Mouse (Mus musculus): Measurements from ENCODE around the gene Slitrk1. TPM values are rescaled to one million over a fixed set of nuclear protein-coding genes. Genes with fewer than 3 reads are reported as not detected.

Slitrk1 gene
- total RNA-seq (2021) = 10 to 100 TPM; 59.6 to 61.4 TPM
- long read RNA-seq, experiment 1, full-length matches to known transcripts = 22 of 23 reads
- long read RNA-seq, experiment 1, partial matches to known transcripts = 0 of 23 reads
- long read RNA-seq, experiment 1, other reads (novel, unspliced or antisense) = 1 of 23 reads
- long read RNA-seq, experiment 2, full-length matches to known transcripts = 36 of 37 reads
- long read RNA-seq, experiment 2, partial matches to known transcripts = 0 of 37 reads
- long read RNA-seq, experiment 2, other reads (novel, unspliced or antisense) = 1 of 37 reads

DNA sequence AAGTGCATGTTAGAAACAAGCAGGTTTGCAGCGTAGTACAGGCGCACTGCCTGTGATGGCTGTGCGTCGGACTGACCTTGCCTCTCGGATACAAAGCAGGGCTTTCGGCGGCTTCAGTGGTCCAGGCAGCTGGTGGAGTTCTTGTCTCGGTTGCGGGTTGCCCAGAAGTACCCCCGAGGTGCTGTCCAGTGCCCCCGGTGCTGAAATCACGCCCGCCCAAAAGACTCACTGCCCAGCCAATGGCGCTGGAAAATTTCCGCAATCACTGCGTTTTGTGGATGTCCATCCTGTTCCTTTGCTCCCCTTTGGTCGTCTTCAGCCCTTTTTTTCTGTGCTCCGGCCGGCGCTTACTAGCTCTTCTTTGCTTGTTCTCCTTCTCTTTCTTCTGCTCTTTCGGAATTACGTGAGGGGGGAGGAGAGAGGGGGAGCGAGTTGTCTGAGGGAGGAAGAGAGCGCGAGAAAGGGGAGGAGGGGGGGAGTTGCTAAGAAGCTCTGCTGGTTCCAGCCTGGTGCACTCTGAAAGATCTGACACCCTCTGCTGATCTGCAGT lies at the start of gene Slitrk1:
Gene Slitrk1 (minus strand): TSS at position 445 of the 550 bp plus-strand sequence.
- H3K4me3 ChIP-seq = peak within 1 kb of the TSS; percentile 76
- H3K27ac ChIP-seq = peak within 1 kb of the TSS; percentile 97
- TF ChIP-seq CTCF (conservative IDR thresholded peaks at IDR 0.05) = no peak
- DNase-seq (ENCODE audit: low spot score in 2 of 2) = peak; percentile 64 to 76

DNA sequence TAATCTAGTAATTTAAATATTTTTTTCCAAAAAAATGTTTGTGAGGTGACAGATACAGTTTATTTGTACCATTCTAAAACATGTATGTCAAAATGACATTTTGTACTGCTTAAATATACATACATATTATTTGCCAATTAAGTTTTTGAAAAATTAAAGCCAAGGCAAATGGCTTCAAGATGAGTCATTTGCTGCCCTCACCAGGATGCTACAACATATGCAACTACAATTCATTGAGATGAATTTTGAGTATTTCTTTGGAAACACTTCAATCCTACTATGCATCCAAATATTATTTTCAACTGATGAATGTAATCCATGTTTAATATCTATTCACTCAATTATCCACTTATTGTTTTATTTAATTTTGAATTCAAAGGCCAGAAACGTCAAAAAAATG lies 21.8 kb upstream of the Slitrk1 start:
- DNase-seq (ENCODE audit: low spot score in 2 of 2) = no peak
- peak; percentile 71 for TF ChIP-seq CTCF (conservative IDR thresholded peaks at IDR 0.05)
- Histone ChIP-seq H3K4me3 (no peak overlapping the region), H3K27ac (no peak overlapping the region)

DNA sequence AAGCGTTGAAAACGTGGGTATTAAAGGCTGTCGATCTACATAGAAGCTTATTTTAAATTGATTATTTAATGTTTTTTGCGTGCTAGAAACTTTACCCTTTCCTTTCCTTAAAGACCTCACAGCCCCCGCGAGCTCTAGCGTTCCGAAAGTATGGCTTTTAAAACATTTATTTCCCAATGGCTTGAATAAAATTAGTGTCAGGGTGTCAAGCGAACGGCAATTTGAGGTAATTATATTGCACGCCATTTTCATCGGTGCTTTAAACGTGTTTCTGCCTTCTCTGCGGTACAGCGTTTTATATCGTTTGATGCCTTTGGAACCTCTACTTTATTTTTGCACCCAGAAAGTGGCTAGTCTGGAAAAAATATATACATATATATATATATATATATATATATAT lies 378 bp upstream of the Slitrk1 start:
- no peak for TF ChIP-seq CTCF (conservative IDR thresholded peaks at IDR 0.05)
- peak overlapping the region; percentile 97 for H3K27ac ChIP-seq
- H3K4me3 ChIP-seq = peak overlapping the region; percentile 76
- DNase-seq (ENCODE audit: low spot score in 2 of 2) = no peak

DNA sequence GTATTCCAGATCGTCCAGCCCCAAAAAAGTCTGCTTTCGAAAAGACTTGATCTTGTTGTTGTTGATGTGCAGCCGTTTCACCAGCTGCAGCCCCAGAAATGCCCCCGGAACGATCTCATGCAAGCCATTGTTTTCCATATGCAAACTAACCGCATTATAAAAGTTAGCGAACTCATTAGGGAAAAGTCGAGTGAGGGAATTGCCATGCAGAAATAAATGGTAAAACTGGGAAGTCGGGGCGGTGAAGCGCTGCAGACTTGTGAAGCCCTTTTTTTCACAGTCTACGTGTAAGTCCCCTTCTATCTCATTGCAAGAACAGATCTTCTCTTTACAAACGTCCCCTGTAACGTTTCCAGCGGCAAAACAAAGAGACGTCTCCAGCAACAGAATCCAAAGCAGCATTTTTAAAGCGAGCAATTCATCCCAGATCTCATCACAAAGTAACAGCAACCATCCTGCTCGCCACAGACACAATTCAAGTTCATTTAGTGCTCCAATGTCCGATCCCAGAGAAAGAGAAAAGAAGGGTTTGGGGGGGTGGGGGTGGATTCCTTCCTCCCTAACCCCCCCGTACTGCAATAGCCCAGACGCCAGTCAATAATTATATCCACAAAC lies 975 bp downstream of the Slitrk1 start:
- H3K4me3 ChIP-seq = peak overlapping the region; percentile 76
- peak overlapping the region; percentile 97 for H3K27ac ChIP-seq
- no peak for DNase-seq (ENCODE audit: low spot score in 2 of 2)
- TF ChIP-seq CTCF (conservative IDR thresholded peaks at IDR 0.05) = no peak

DNA sequence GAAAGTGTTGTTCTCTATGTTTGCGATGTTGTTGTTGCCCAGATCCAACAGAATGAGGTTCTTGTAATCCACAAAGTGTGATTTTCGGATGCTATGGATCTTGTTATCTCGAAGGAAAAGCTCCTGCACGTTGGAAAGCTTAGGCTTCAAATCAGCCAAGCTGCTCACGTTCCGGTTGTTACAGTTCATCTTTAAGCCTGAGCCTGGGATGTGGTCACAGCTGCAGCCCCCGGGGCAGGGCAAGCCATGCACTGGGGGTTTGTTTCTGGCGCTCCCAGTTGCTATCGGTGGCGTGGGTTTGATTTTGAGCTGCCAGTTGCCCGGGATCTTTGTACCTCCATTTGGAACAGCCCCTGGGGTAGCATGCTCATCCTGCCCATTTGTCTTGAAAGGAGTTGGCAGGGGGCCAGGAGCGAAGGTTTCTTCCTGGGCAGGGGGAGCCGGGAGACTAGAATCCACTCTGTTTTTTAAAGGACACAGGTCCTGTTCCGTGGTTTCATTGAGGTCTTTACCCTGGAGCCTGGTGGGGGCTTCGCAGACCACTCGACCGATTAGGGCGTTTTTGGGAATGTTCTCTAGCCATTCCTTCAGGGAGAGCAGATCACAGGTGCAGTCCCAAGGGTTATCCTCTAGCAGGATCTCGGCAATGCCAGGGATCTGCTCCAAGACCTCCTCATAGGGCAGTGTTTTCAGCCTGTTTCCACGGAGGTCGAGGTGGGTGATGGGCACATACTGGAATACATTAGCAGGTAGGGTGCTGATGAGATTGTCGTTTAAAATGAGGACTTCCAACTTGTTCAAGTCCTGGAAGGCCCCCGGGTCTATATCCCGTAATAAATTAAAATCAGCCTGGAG lies 1.7 kb downstream of the Slitrk1 start:
- no peak for TF ChIP-seq CTCF (conservative IDR thresholded peaks at IDR 0.05)
- Histone ChIP-seq H3K4me3 (peak overlapping the region; percentile 76), H3K27ac (peak overlapping the region; percentile 97)
- DNase-seq (ENCODE audit: low spot score in 2 of 2) = peak; percentile 45 to 50

DNA sequence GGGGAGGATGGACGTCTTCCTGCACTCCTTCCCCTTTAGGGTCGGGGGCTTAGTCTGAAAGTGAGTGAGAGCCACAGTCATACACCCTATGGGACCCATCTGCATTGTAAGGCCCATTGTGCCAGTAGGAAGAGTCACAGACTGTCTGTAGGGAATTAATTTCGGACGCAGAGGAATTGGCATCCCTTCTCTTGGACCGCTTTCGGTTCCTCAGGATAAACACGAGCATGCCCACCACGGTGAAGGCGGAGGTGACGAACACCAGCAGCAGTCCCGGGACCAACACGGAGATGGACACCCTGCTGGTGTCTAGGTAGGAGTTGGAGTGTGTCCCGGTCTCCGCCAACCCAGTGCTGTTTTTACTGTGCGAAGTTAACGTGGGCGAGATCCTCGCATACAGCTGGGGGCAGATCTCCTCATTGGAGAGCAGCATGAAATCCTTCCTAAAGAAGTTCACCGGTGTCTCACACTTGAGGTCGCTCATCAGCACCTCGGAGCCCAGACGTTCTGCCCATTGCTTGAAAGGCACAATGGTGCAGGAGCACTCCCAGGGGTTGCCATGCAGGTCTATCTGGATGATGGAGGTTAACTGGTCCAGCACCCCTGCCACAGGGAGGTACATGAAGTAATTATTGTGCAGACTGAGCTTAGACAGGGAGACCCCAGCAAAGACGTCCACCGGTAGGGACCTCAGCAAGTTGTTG lies 2.7 kb downstream of the Slitrk1 start:
- TF ChIP-seq CTCF (conservative IDR thresholded peaks at IDR 0.05) = no peak
- DNase-seq (ENCODE audit: low spot score in 2 of 2) = peak; percentile 34 to 39
- peak overlapping the region; percentile 97 for H3K27ac ChIP-seq
- H3K4me3 ChIP-seq = peak overlapping the region; percentile 76

DNA sequence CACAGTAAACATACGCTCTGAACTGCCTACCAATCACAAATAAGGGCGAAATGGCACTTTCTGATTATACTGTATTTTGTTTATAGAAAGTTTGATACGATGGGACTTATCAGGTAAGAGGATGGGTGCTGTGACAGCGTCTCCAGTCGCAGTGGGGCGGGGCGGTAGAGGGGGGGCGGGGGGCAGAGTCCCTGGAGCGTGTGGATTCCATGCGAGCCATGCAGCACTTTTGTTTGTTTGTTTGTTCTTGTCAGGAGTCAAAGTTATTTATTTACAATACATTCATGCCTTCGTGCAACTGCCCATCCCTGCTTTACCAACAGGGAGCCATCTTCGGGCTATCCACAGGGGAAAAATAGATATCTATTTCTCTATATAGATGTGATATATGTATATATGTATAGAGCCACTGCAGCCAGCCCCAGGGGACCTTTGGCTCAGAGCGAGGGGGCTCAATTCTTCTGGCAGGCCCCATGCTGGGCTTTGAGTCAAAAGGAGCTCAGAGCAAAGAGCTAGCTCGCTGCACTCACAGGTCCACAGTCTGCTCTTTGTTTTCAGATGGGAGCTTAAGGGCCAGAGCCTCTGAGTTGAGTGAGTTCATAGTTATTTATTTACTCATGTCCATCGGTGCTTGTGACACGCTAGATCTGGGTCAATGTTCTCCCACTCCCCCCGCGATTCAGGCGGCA lies 3.4 kb downstream of the Slitrk1 start:
- peak overlapping the region; percentile 76 for H3K4me3 ChIP-seq
- H3K27ac ChIP-seq = peak overlapping the region; percentile 97
- no peak for DNase-seq (ENCODE audit: low spot score in 2 of 2)
- no peak for TF ChIP-seq CTCF (conservative IDR thresholded peaks at IDR 0.05)

DNA sequence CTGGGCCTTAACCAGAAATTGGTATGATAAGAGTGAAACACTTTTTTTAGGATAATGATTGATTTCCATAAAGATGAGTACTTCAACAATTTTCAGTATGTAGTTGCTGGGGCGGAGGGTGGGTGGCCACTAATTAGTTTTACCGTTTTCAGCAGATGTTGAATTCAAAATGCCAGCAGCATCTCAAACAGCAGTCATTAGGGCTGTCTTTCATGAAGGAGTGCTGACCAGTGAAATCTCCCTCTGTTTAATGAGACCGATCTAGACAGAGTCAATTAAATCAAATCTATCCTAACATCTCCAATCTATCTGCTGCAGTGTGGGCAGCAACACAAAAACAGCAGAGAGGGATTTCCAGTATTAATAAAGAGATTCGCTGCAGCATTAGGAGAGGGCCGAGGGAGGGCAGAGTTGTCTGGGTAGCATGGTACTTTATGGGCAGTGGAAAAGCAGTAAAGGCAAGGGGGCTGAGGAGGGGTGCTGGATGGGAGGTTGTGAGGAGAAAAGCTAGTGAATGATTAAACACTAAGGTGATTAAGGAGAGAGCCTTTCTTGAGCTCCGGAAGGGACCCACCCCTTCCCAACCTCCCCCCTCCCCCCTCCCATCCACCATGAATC lies 4.5 kb downstream of the Slitrk1 start:
- DNase-seq (ENCODE audit: low spot score in 2 of 2) = no peak
- Histone ChIP-seq H3K4me3 (peak overlapping the region; percentile 76), H3K27ac (peak overlapping the region; percentile 56; the same call in 1 of the 2 replicates)
- peak; percentile 52 for TF ChIP-seq CTCF (conservative IDR thresholded peaks at IDR 0.05)

DNA sequence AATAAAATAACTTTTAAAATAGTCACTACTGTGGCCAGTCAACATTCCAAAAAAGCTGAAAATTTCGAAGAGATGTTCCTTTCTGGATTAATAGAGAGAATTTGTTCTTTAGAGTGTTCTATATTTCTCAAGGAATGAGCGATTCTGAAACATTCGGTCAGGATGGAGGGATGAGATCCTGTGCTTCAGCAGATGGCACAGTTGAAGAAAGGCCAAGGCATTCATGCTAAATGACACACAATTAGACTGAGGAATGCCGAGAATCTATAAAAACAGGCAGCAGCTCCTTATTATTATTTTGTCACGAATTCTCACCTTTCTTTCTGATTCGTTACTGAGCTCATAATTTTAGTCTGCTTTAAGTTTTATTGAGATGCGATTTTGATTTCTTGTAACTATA lies 15.4 kb downstream of the Slitrk1 start:
- Histone ChIP-seq H3K27ac (0 out of 2 replicates have a peak overlapping the region, but pooled peaks have one; percentile 7), H3K4me3 (no peak overlapping the region)
- DNase-seq (ENCODE audit: low spot score in 2 of 2) = no peak
- no peak for TF ChIP-seq CTCF (conservative IDR thresholded peaks at IDR 0.05)

DNA sequence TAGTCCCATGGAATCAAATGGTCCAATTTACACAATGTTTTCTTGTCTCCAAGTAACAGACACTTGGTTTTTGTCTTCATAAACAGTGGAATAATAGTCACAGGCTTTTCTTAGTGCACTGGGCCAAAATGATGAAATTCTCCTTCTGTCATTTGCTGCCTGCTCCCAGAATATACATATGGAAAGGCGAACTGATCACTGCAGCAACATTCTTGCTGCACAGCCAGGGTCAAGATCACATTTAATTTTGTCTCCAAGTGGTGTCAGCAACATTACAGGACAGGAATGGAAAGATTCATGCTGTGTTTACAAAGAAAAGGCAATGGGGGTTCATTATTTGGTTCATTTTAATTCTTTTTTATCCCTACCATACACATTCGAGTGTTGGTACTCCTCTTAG lies 18.5 kb downstream of the Slitrk1 start:
- Histone ChIP-seq H3K27ac (no peak overlapping the region), H3K4me3 (no peak overlapping the region)
- no peak for TF ChIP-seq CTCF (conservative IDR thresholded peaks at IDR 0.05)
- DNase-seq (ENCODE audit: low spot score in 2 of 2) = no peak

DNA sequence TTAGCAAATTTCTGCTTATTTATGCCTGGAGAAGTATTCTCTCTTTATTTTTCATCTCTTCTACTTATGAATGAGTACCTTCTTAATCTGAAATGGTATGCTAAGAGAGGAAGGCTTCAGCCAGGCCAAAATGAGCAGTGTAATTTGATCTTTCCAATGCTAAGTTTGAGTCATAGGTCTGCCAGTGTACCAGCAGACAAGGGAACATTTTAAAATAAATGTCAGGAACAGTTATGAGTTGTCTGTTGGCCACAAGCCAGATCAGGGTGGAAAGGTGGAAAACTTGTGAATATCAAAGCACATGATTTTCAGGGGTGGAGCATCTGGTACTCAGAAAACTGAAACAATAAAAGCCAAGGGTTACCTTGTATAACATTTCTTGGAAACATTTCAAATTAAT lies 46.1 kb downstream of the Slitrk1 start:
- no peak for DNase-seq (ENCODE audit: low spot score in 2 of 2)
- no peak for TF ChIP-seq CTCF (conservative IDR thresholded peaks at IDR 0.05)
- no peak overlapping the region for H3K4me3 ChIP-seq
- H3K27ac ChIP-seq = no peak overlapping the region
